Mouse (Mus musculus): ENCODE results near the gene Aff1.

Aff1 gene

GRCm38 (mm10) chr5:103726281-103726938 lies 34.2 kb downstream of the Aff1 start:
- DNase-seq (ENCODE audit: low spot score in 2 of 2): no peak

GRCm38 (mm10) chr5:103727777-103728395 lies 35.7 kb downstream of the Aff1 start:
- DNase-seq (ENCODE audit: low spot score in 2 of 2): no peak

- DNase-seq (ENCODE audit: low spot score in 2 of 2): no peak
Measured at GRCm38 (mm10) chr5:103729225-103729624, 37.1 kb downstream of the Aff1 start.

- no peak for DNase-seq (ENCODE audit: low spot score in 2 of 2)
Measured at GRCm38 (mm10) chr5:103730142-103730541, 38.0 kb downstream of the Aff1 start.

- no peak for DNase-seq (ENCODE audit: low spot score in 2 of 2)
Measured at GRCm38 (mm10) chr5:103730727-103731126, 38.6 kb downstream of the Aff1 start.

- DNase-seq (ENCODE audit: low spot score in 2 of 2): no peak
Measured at GRCm38 (mm10) chr5:103732581-103732980, 40.4 kb downstream of the Aff1 start.

- no peak for DNase-seq (ENCODE audit: low spot score in 2 of 2)
Measured at GRCm38 (mm10) chr5:103735411-103736112, 43.4 kb downstream of the Aff1 start.

GRCm38 (mm10) chr5:103736553-103737207 lies 44.5 kb downstream of the Aff1 start:
- DNase-seq (ENCODE audit: low spot score in 2 of 2): no peak

- no peak for DNase-seq (ENCODE audit: low spot score in 2 of 2)
Measured at GRCm38 (mm10) chr5:103737208-103738066, 45.3 kb downstream of the Aff1 start.

- no peak for DNase-seq (ENCODE audit: low spot score in 2 of 2)
Measured at GRCm38 (mm10) chr5:103738509-103738908, 46.3 kb downstream of the Aff1 start.

- no peak for DNase-seq (ENCODE audit: low spot score in 2 of 2)
Measured at GRCm38 (mm10) chr5:103739163-103739562, 47.0 kb downstream of the Aff1 start.

- DNase-seq (ENCODE audit: low spot score in 2 of 2): no peak
Measured at GRCm38 (mm10) chr5:103740093-103740902, 48.1 kb downstream of the Aff1 start.

GRCm38 (mm10) chr5:103740903-103741246 lies 48.7 kb downstream of the Aff1 start:
- no peak for DNase-seq (ENCODE audit: low spot score in 2 of 2)

GRCm38 (mm10) chr5:103741443-103741842 lies 49.3 kb downstream of the Aff1 start:
- DNase-seq (ENCODE audit: low spot score in 2 of 2): no peak

- no peak for DNase-seq (ENCODE audit: low spot score in 2 of 2)
Measured at GRCm38 (mm10) chr5:103741992-103742391, 49.8 kb downstream of the Aff1 start.

- DNase-seq (ENCODE audit: low spot score in 2 of 2): no peak
Measured at GRCm38 (mm10) chr5:103744531-103744930, 52.4 kb downstream of the Aff1 start.

- DNase-seq (ENCODE audit: low spot score in 2 of 2): no peak
Measured at GRCm38 (mm10) chr5:103745635-103746034, 53.5 kb downstream of the Aff1 start.

GRCm38 (mm10) chr5:103746561-103747085 lies 54.4 kb downstream of the Aff1 start:
- no peak for DNase-seq (ENCODE audit: low spot score in 2 of 2)

GRCm38 (mm10) chr5:103747098-103747497 lies 54.9 kb downstream of the Aff1 start:
- DNase-seq (ENCODE audit: low spot score in 2 of 2): no peak

- DNase-seq (ENCODE audit: low spot score in 2 of 2): no peak
Measured at GRCm38 (mm10) chr5:103748343-103748742, 56.2 kb downstream of the Aff1 start.
